Mouse (Mus musculus) adrenal gland, postnatal 36 days (tissue): Measurements from ENCODE around the gene Prelid1. TPM values are rescaled to one million over a fixed set of nuclear protein-coding genes. Genes with fewer than 3 reads are reported as not detected.

ENCODE experiments used
- total RNA-seq, 2 experiments: library from RNA; stranded (reverse); gene quantifications; 2 replicates each; pipeline ENCODE4 v1.2.3; 2021

Gene Prelid1
- total RNA-seq, 2 experiments from 2014 or later, result 149 to 154 TPM

Other genes starting within 250 kb of the Prelid1 start
- 10 to 100 TPM; 27.1 to 29.4 TPM for gene Uimc1, start 220.2 kb upstream of the Prelid1 start, total RNA-seq
- gene Zfp346, start 215.2 kb upstream of the Prelid1 start, total RNA-seq, result 10 to 100 TPM; 45.8 to 50.9 TPM
- not detected for gene Gm17617, start 187.0 kb upstream of the Prelid1 start, total RNA-seq
- gene Fgfr4, start 167.9 kb upstream of the Prelid1 start, total RNA-seq, result 10 to 100 TPM; 35.9 to 61.1 TPM
- 100 to 1,000 TPM; 103 to 115 TPM for gene Nsd1, start 110.7 kb upstream of the Prelid1 start, total RNA-seq
- gene Rab24, start 1.4 kb downstream of the Prelid1 start, total RNA-seq, result 10 to 100 TPM; 56.9 to 63.8 TPM
- 1 to 10 TPM; 2.9 to 3.0 TPM for gene Mxd3, start 9.3 kb downstream of the Prelid1 start, total RNA-seq
- 100 to 1,000 TPM; 114 to 118 TPM for gene Lman2, start 42.3 kb downstream of the Prelid1 start, total RNA-seq
- gene Rgs14, start 49.2 kb downstream of the Prelid1 start, total RNA-seq, result under 1 TPM; 0.49 to 0.86 TPM
- not detected for gene Slc34a1, start 77.7 kb downstream of the Prelid1 start, total RNA-seq
- not detected for gene Pfn3, start 94.7 kb downstream of the Prelid1 start, total RNA-seq
- under 1 TPM in 1 of 2 experiments, not detected in 1; 0.30 TPM for gene F12, start 106.3 kb downstream of the Prelid1 start, total RNA-seq
- 10 to 100 TPM; 34.5 to 49.4 TPM for gene Grk6, start 124.6 kb downstream of the Prelid1 start, total RNA-seq
- gene Prr7, start 143.8 kb downstream of the Prelid1 start, total RNA-seq, result 1 to 10 TPM; 1.9 to 3.3 TPM
- 10 to 100 TPM; 16.0 to 18.0 TPM for gene Dbn1, start 167.6 kb downstream of the Prelid1 start, total RNA-seq
- 10 to 100 TPM; 15.2 to 23.9 TPM for gene Pdlim7, start 193.2 kb downstream of the Prelid1 start, total RNA-seq
- gene Dok3, start 208.8 kb downstream of the Prelid1 start, total RNA-seq, result 1 to 10 TPM; 2.3 to 4.6 TPM
- gene Ddx41, start 216.2 kb downstream of the Prelid1 start, total RNA-seq, result 10 to 100 TPM; 47.3 to 51.7 TPM